Mouse (Mus musculus): ENCODE measurements at regions not wholly inside any gene's neighbourhood (a gene's known extent, or its start where the extent isn't known, plus 50 kb on each side); places are given as distances from the start of the nearest gene placed in this dataset.

DNA sequence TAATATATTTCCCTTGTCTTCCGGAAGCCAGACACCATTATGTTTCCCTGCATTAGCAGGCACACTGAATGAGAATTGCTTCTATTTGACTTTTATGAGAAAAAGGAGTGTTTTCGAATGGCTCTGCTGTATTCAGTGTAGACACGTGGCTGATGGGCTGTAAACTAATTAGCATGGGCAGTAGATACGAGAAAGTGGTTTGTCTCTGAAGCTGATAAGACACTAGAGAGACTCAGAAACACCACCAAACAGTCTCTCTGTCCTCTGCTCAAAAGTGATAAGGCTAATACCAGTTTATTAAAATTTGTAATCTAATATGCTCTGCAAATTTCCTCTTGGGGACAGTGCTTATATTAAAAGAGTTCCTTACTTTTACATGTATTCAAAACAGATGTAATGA lies 205.3 kb upstream of the Tusc1 start:
- Histone ChIP-seq H3K4me1 (ENCODE audit: control insufficient read depth, insufficient read depth, low read length) (no peaks in the 10 kb centered on the region), H3K9me3 (ENCODE audit: control insufficient read depth, low read length) (no peaks in the 10 kb centered on the region), H3K4me3 (ENCODE audit: low read length) (no peak overlapping the region), H3K27me3 (replicated peaks; ENCODE audit: control insufficient read depth, insufficient read depth, low read length) (no peaks in the 10 kb centered on the region), H3K27ac (ENCODE audit: low read length) (no peak overlapping the region), H3K4me2 (ENCODE audit: low read depth, low read length) (no peak overlapping the region), H3K9ac (ENCODE audit: low read depth, low read length) (no peak overlapping the region), H3K36me3 (ENCODE audit: control insufficient read depth, insufficient read depth, low read length) (no peaks in the 10 kb centered on the region)
- 43% methylated on average over 4 of the region's 4 CpGs for WGBS
- ATAC-seq, result no peak

DNA sequence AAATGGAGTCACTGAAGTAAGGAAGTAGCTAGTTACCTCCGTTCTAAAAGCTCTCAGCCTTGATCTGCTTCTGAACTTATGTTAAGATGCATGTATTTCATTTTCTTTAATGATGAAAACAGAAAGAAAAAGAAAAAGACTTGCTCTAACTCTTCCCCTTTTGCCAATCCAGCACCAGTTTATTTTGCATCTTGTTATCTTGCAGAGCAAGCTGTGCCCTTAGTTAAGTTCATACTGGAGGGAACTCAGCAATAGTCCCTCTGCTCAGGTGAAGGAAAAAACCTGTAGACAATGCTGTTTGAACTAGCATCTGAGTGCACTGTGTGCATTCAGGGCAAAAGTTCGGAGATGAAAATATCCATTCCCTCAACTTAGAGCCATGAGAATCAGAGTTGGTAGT lies 192.1 kb upstream of the Tusc1 start:
- Histone ChIP-seq H3K9ac (ENCODE audit: low read depth, low read length) (no peak overlapping the region), H3K36me3 (ENCODE audit: control insufficient read depth, insufficient read depth, low read length) (no peaks in the 10 kb centered on the region), H3K27ac (ENCODE audit: low read length) (no peak overlapping the region), H3K9me3 (ENCODE audit: control insufficient read depth, low read length) (no peaks in the 10 kb centered on the region), H3K4me2 (ENCODE audit: low read depth, low read length) (no peak overlapping the region), H3K4me1 (ENCODE audit: control insufficient read depth, insufficient read depth, low read length) (no peaks in the 10 kb centered on the region), H3K4me3 (ENCODE audit: low read length) (no peak overlapping the region), H3K27me3 (replicated peaks; ENCODE audit: control insufficient read depth, insufficient read depth, low read length) (no peaks in the 10 kb centered on the region)
- ATAC-seq, result no peak
- 80% methylated on average over 2 of the region's 2 CpGs for WGBS

DNA sequence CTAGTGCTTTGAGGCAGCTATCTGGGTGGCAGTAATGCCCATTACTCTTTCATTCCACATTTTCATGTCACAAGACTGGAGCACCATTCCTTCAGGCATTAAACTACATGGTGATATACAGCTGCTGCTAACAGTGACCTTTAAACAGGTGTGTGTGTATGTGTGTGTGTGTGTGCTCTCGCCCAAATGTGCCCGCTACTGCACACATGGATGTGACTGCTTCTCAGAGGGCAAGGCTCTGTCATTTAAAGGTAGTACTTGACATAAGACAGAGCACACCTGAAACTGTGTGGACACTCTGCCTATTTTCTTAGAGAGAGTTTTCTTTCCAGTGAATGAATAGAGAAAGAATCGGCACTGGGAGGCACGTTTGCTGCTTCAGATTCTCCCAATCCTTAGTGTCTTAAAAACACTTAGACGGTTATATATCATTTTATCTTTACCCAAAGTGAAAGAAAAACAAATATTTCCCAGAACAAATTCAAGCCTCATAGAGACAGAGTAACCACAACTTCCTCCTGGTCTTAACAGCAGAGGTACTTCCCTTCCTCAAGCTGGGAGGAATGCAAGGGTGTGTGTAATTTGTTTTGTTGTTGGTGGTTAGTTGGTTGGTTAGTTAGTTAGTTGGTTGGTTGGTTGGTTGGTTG lies 185.3 kb upstream of the Tusc1 start:
- Histone ChIP-seq H3K9ac (ENCODE audit: low read depth, low read length) (no peak overlapping the region), H3K27ac (ENCODE audit: low read length) (no peak overlapping the region), H3K4me3 (ENCODE audit: low read length) (no peak overlapping the region), H3K27me3 (replicated peaks; ENCODE audit: control insufficient read depth, insufficient read depth, low read length) (no peaks in the 10 kb centered on the region), H3K4me2 (ENCODE audit: low read depth, low read length) (no peak overlapping the region), H3K36me3 (ENCODE audit: control insufficient read depth, insufficient read depth, low read length) (no peaks in the 10 kb centered on the region), H3K9me3 (ENCODE audit: control insufficient read depth, low read length) (no peaks in the 10 kb centered on the region), H3K4me1 (ENCODE audit: control insufficient read depth, insufficient read depth, low read length) (no peaks in the 10 kb centered on the region)
- ATAC-seq, result no peak
- WGBS, result 72% methylated on average over 5 of the region's 5 CpGs

DNA sequence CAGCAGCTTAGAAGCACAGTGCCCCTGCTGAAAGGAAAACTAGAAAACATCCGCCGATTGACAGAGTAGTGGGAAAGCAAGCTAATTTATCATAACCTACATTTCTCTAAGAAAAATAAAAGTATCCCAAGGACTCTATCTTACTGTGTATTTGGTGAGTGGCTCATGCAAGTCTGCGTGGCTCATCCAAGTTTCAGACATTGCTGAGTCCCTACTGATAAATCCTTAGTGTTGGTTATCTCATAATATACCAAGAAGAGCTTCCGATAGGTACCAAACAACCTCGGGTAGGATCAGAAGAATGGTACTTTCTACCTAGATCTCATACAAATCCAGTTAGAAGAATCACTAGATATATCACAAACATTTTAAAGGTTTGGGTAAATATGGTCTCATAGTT lies 183.6 kb upstream of the Tusc1 start:
- Histone ChIP-seq H3K4me1 (ENCODE audit: control insufficient read depth, insufficient read depth, low read length) (no peaks in the 10 kb centered on the region), H3K9ac (ENCODE audit: low read depth, low read length) (no peak overlapping the region), H3K27ac (ENCODE audit: low read length) (no peak overlapping the region), H3K4me3 (ENCODE audit: low read length) (no peak overlapping the region), H3K27me3 (replicated peaks; ENCODE audit: control insufficient read depth, insufficient read depth, low read length) (no peaks in the 10 kb centered on the region), H3K36me3 (ENCODE audit: control insufficient read depth, insufficient read depth, low read length) (no peaks in the 10 kb centered on the region), H3K4me2 (ENCODE audit: low read depth, low read length) (no peak overlapping the region), H3K9me3 (ENCODE audit: control insufficient read depth, low read length) (no peaks in the 10 kb centered on the region)
- no peak for ATAC-seq
- WGBS, result 88% methylated on average over 5 of the region's 5 CpGs

- Histone ChIP-seq H3K9ac (ENCODE audit: low read depth, low read length) (no peak overlapping the region), H3K36me3 (ENCODE audit: control insufficient read depth, insufficient read depth, low read length) (no peaks in the 10 kb centered on the region), H3K27ac (ENCODE audit: low read length) (no peak overlapping the region), H3K27me3 (replicated peaks; ENCODE audit: control insufficient read depth, insufficient read depth, low read length) (no peaks in the 10 kb centered on the region), H3K9me3 (ENCODE audit: control insufficient read depth, low read length) (no peaks in the 10 kb centered on the region), H3K4me2 (ENCODE audit: low read depth, low read length) (no peak overlapping the region), H3K4me1 (ENCODE audit: control insufficient read depth, insufficient read depth, low read length) (no peaks in the 10 kb centered on the region), H3K4me3 (ENCODE audit: low read length) (no peak overlapping the region)
- WGBS, result 52% methylated on average over 1 of the region's 1 CpGs
- ATAC-seq, result no peak
Observed at GRCm38 (mm10) chr4:93510771-93511170, 175.5 kb upstream of the Tusc1 start.

- H3K4me2 ChIP-seq (ENCODE audit: low read depth, low read length), result no peak overlapping the region
- 74% methylated on average over 2 of the region's 2 CpGs for WGBS
- no peak overlapping the region for H3K27ac ChIP-seq (ENCODE audit: low read length)
- no peaks in the 10 kb centered on the region for H3K36me3 ChIP-seq (ENCODE audit: control insufficient read depth, insufficient read depth, low read length)
- H3K27me3 ChIP-seq (replicated peaks; ENCODE audit: control insufficient read depth, insufficient read depth, low read length), result no peaks in the 10 kb centered on the region
- no peak for ATAC-seq
- H3K4me3 ChIP-seq (ENCODE audit: low read length), result no peak overlapping the region
- no peaks in the 10 kb centered on the region for H3K4me1 ChIP-seq (ENCODE audit: control insufficient read depth, insufficient read depth, low read length)
- H3K9ac ChIP-seq (ENCODE audit: low read depth, low read length), result no peak overlapping the region
- H3K9me3 ChIP-seq (ENCODE audit: control insufficient read depth, low read length), result no peaks in the 10 kb centered on the region
Observed at GRCm38 (mm10) chr4:93496871-93497270, 161.6 kb upstream of the Tusc1 start.

- Histone ChIP-seq H3K4me3 (ENCODE audit: low read length) (no peak overlapping the region), H3K36me3 (ENCODE audit: control insufficient read depth, insufficient read depth, low read length) (no peaks in the 10 kb centered on the region), H3K27ac (ENCODE audit: low read length) (no peak overlapping the region), H3K9ac (ENCODE audit: low read depth, low read length) (no peak overlapping the region), H3K4me2 (ENCODE audit: low read depth, low read length) (no peak overlapping the region), H3K9me3 (ENCODE audit: control insufficient read depth, low read length) (no peaks in the 10 kb centered on the region), H3K4me1 (ENCODE audit: control insufficient read depth, insufficient read depth, low read length) (no peaks in the 10 kb centered on the region), H3K27me3 (replicated peaks; ENCODE audit: control insufficient read depth, insufficient read depth, low read length) (no peaks in the 10 kb centered on the region)
- WGBS, result 85% methylated on average over 4 of the region's 4 CpGs
- ATAC-seq, result no peak
Observed at GRCm38 (mm10) chr4:93494319-93494718, 159.0 kb upstream of the Tusc1 start.

DNA sequence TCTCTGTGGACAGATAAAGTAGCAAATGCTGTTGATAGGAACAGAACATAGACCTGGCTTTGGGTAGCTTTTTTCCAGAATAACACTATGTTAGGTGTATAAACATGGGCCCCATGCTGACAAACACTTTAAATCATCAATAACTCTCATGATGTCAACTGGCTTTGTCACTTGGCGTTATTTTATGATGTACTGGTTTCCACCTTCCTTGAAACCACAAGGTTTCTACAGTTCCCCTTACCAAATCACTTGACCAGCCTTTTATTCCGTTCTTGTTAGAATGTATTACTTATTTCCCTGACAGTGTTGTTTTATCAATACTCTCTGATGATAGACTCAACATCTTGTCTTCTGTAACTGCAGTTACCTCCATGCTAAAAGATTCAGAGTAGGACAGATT lies 158.6 kb upstream of the Tusc1 start:
- Histone ChIP-seq H3K4me3 (ENCODE audit: low read length) (no peak overlapping the region), H3K27me3 (replicated peaks; ENCODE audit: control insufficient read depth, insufficient read depth, low read length) (no peaks in the 10 kb centered on the region), H3K36me3 (ENCODE audit: control insufficient read depth, insufficient read depth, low read length) (no peaks in the 10 kb centered on the region), H3K9me3 (ENCODE audit: control insufficient read depth, low read length) (no peaks in the 10 kb centered on the region), H3K9ac (ENCODE audit: low read depth, low read length) (no peak overlapping the region), H3K4me2 (ENCODE audit: low read depth, low read length) (no peak overlapping the region), H3K4me1 (ENCODE audit: control insufficient read depth, insufficient read depth, low read length) (no peaks in the 10 kb centered on the region), H3K27ac (ENCODE audit: low read length) (no peak overlapping the region)
- WGBS, result 73% methylated on average over 2 of the region's 2 CpGs
- no peak for ATAC-seq

DNA sequence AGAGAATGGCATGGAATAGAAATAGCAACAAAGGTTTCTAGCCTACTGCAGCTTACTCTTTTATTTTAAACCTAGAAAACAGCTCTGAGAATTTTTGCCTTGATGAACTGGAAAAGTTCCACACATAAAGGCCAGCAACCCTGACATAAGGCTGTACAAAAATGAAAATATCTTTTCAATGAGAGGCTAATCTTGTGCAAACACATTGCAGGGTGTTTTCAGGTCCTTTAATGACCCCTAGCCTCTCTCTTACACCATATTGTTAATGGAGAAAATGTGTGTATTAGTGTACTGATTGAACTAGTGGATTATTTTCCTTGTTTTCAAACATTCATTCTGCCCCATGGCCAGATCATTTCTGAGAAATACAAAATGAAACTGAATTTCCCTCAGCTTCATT lies 158.0 kb upstream of the Tusc1 start:
- no peaks in the 10 kb centered on the region for H3K36me3 ChIP-seq (ENCODE audit: control insufficient read depth, insufficient read depth, low read length)
- no peaks in the 10 kb centered on the region for H3K4me1 ChIP-seq (ENCODE audit: control insufficient read depth, insufficient read depth, low read length)
- H3K9ac ChIP-seq (ENCODE audit: low read depth, low read length), result no peak overlapping the region
- H3K9me3 ChIP-seq (ENCODE audit: control insufficient read depth, low read length), result no peaks in the 10 kb centered on the region
- H3K4me2 ChIP-seq (ENCODE audit: low read depth, low read length), result no peak overlapping the region
- no peak overlapping the region for H3K4me3 ChIP-seq (ENCODE audit: low read length)
- no peak overlapping the region for H3K27ac ChIP-seq (ENCODE audit: low read length)
- ATAC-seq, result no peak
- no peaks in the 10 kb centered on the region for H3K27me3 ChIP-seq (replicated peaks; ENCODE audit: control insufficient read depth, insufficient read depth, low read length)

GRCm38 (mm10) chr4:93488570-93488969 lies 153.3 kb upstream of the Tusc1 start:
- no peaks in the 10 kb centered on the region for H3K27me3 ChIP-seq (replicated peaks; ENCODE audit: control insufficient read depth, insufficient read depth, low read length)
- 77% methylated on average over 1 of the region's 1 CpGs for WGBS
- H3K27ac ChIP-seq (ENCODE audit: low read length), result no peak overlapping the region
- no peak overlapping the region for H3K9ac ChIP-seq (ENCODE audit: low read depth, low read length)
- H3K36me3 ChIP-seq (ENCODE audit: control insufficient read depth, insufficient read depth, low read length), result no peaks in the 10 kb centered on the region
- H3K9me3 ChIP-seq (ENCODE audit: control insufficient read depth, low read length), result no peaks in the 10 kb centered on the region
- H3K4me2 ChIP-seq (ENCODE audit: low read depth, low read length), result no peak overlapping the region
- ATAC-seq, result no peak
- no peaks in the 10 kb centered on the region for H3K4me1 ChIP-seq (ENCODE audit: control insufficient read depth, insufficient read depth, low read length)
- H3K4me3 ChIP-seq (ENCODE audit: low read length), result no peak overlapping the region
